Mouse (Mus musculus) macrophage (primary cell): ENCODE measurements around the gene Tmem106b. TPM values are rescaled to one million over a fixed set of nuclear protein-coding genes. Genes with fewer than 3 reads are reported as not detected.

Experiments
- H3K27ac ChIP-seq: fragments of 350-480 bp; formaldehyde crosslinking; 2 replicates; pipeline ENCODE4 v1.9.0; 2021
- H3K36me3 ChIP-seq: fragments of 350-480 bp; formaldehyde crosslinking; 2 replicates; pipeline ENCODE4 v1.9.0; 2021; ENCODE audit errors: inconsistent target
- H3K4me3 ChIP-seq: fragments of 350-480 bp; formaldehyde crosslinking; 2 replicates; pipeline ENCODE4 v1.9.0; 2021; ENCODE audit errors: inconsistent target
- H3K79me2 ChIP-seq: fragments of 350-480 bp; formaldehyde crosslinking; 2 replicates; pipeline ENCODE4 v1.9.0; 2021; ENCODE audit errors: inconsistent target
- WGBS: methylation state at CpG from one replicate; pipeline ENCODE4 v1.1.7; 2026; ENCODE audit warnings: inconsistent platforms; ENCODE audit not compliant: missing documents; 5-methylcytosine and 5-hydroxymethylcytosine counted together
- polyA plus RNA-seq: library from polyadenylated mRNA; stranded (reverse); fragments of 250-400 nt; gene quantifications from 3 replicates; pipeline ENCODE4 v1.2.4, GENCODE M21; 2018; ENCODE audit warnings: inconsistent platforms
- total RNA-seq, 78 experiments: library from RNA; depleted of rRNA; stranded (reverse); fragments of 250-400 nt; gene quantifications; 1 replicate in 9 of 78; 2 replicates in 24 of 78; 3 replicates in 43 of 78; 4 replicates in 2 of 78; pipeline ENCODE4 v1.2.4; 2018; ENCODE audit warnings: inconsistent platforms in 56 of 78

Gene Tmem106b
- total RNA-seq (2018; cell fraction: chromatin; rRNA removed), result 10 to 100 TPM in 25 of 26 experiments, 1 to 10 TPM in 1; 6.7 to 69.4 (median 29.3) TPM
- total RNA-seq (2018; cell fraction: cytosol; rRNA removed), result 10 to 100 TPM; 33.4 to 91.7 (median 46.5) TPM
- 100 to 1,000 TPM in 1 of 26 experiments, 10 to 100 TPM in 25; 17.4 to 112 (median 31.1) TPM for total RNA-seq (2018; cell fraction: nucleus; rRNA removed)
- 41.7 to 58.5 TPM (median 54.4 TPM) in 3 replicates for polyA plus RNA-seq

GRCm38 (mm10) chr6:13069302-13070146 is at the start of gene Tmem106b:
Gene Tmem106b, plus strand, starts transcription at chr6:13069759.
- WGBS, result 1% methylated on average over 60 of the region's 61 CpGs
- Histone ChIP-seq H3K79me2 (peaks cover 13% of the 10 kb centered on the region), H3K4me3 (peak within 1 kb of the TSS; percentile 78), H3K27ac (peak within 1 kb of the TSS; percentile 48), H3K36me3 (peaks cover 10% of the 10 kb centered on the region; the same call in 1 of the 2 replicates)

- WGBS, result 89% methylated on average over 5 of the region's 5 CpGs
- no peaks in the 10 kb centered on the region for H3K79me2 ChIP-seq
- no peaks in the 10 kb centered on the region for H3K36me3 ChIP-seq
- H3K27ac ChIP-seq, result no peak overlapping the region
- H3K4me3 ChIP-seq, result no peak overlapping the region
These were observed 48.1 kb upstream of the Tmem106b start for GRCm38 (mm10) chr6:13021245-13022100.

- Histone ChIP-seq H3K27ac (no peak overlapping the region), H3K79me2 (no peaks in the 10 kb centered on the region), H3K4me3 (no peak overlapping the region), H3K36me3 (no peaks in the 10 kb centered on the region)
These were observed 39.0 kb upstream of the Tmem106b start for GRCm38 (mm10) chr6:13030558-13030957.

GRCm38 (mm10) chr6:13030961-13031360 is 38.6 kb upstream of the Tmem106b start:
- H3K79me2 ChIP-seq, result no peaks in the 10 kb centered on the region
- no peaks in the 10 kb centered on the region for H3K36me3 ChIP-seq
- H3K4me3 ChIP-seq, result no peak overlapping the region
- H3K27ac ChIP-seq, result no peak overlapping the region
- WGBS, result 26% methylated on average over 1 of the region's 1 CpGs

GRCm38 (mm10) chr6:13052408-13053200 is 17.0 kb upstream of the Tmem106b start:
- 92% methylated on average over 4 of the region's 4 CpGs for WGBS
- H3K27ac ChIP-seq, result no peak overlapping the region

GRCm38 (mm10) chr6:13061276-13062039 is 8.1 kb upstream of the Tmem106b start:
- no peak overlapping the region for H3K4me3 ChIP-seq
- no peaks in the 10 kb centered on the region for H3K36me3 ChIP-seq
- H3K27ac ChIP-seq, result no peak overlapping the region
- H3K79me2 ChIP-seq, result no peaks in the 10 kb centered on the region

More at GRCm38 (mm10) chr6:13052408-13053200, 17.0 kb upstream of the Tmem106b start:
- no peaks in the 10 kb centered on the region for H3K79me2 ChIP-seq
- no peaks in the 10 kb centered on the region for H3K36me3 ChIP-seq
- H3K4me3 ChIP-seq, result no peak overlapping the region

- Histone ChIP-seq H3K36me3 (no peaks in the 10 kb centered on the region), H3K4me3 (no peak overlapping the region), H3K27ac (no peak overlapping the region), H3K79me2 (no peaks in the 10 kb centered on the region)
- WGBS, result 76% methylated on average over 4 of the region's 4 CpGs
These were observed 7.5 kb upstream of the Tmem106b start for GRCm38 (mm10) chr6:13062063-13062462.

- no peaks in the 10 kb centered on the region for H3K36me3 ChIP-seq
These were observed 6.8 kb upstream of the Tmem106b start for GRCm38 (mm10) chr6:13062691-13063255.

GRCm38 (mm10) chr6:13070147-13070425 is 527 bp downstream of the Tmem106b start:
- Histone ChIP-seq H3K36me3 (peaks cover 15% of the 10 kb centered on the region; the same call in 1 of the 2 replicates), H3K4me3 (peak overlapping the region; percentile 78), H3K79me2 (peaks cover 13% of the 10 kb centered on the region), H3K27ac (peak overlapping the region; percentile 48)
- under 1% methylated on average over 11 of the region's 11 CpGs for WGBS

More at GRCm38 (mm10) chr6:13062691-13063255, 6.8 kb upstream of the Tmem106b start:
- Histone ChIP-seq H3K27ac (no peak overlapping the region), H3K79me2 (no peaks in the 10 kb centered on the region), H3K4me3 (no peak overlapping the region)
- 88% methylated on average over 2 of the region's 2 CpGs for WGBS

GRCm38 (mm10) chr6:13070485-13070884 is 926 bp downstream of the Tmem106b start:
- Histone ChIP-seq H3K36me3 (peaks cover 19% of the 10 kb centered on the region; the same call in 1 of the 2 replicates), H3K27ac (peak overlapping the region; percentile 48), H3K4me3 (peak overlapping the region; percentile 78), H3K79me2 (peaks cover 13% of the 10 kb centered on the region)
- 63% methylated on average over 4 of the region's 4 CpGs for WGBS

GRCm38 (mm10) chr6:13073036-13073435 is 3.5 kb downstream of the Tmem106b start:
- Histone ChIP-seq H3K36me3 (peaks cover 42% of the 10 kb centered on the region), H3K79me2 (peaks cover 13% of the 10 kb centered on the region), H3K4me3 (no peak overlapping the region), H3K27ac (no peak overlapping the region)
- WGBS, result 97% methylated on average over 4 of the region's 4 CpGs

- Histone ChIP-seq H3K79me2 (peaks cover 13% of the 10 kb centered on the region), H3K4me3 (no peak overlapping the region), H3K36me3 (peaks cover 50% of the 10 kb centered on the region), H3K27ac (no peak overlapping the region)
- WGBS, result 97% methylated on average over 2 of the region's 2 CpGs
These were observed 4.3 kb downstream of the Tmem106b start for GRCm38 (mm10) chr6:13073876-13074275.

- no peak overlapping the region for H3K4me3 ChIP-seq
- H3K27ac ChIP-seq, result no peak overlapping the region
- H3K79me2 ChIP-seq, result no peaks in the 10 kb centered on the region
- H3K36me3 ChIP-seq, result peaks cover 90% of the 10 kb centered on the region
- WGBS, result 95% methylated on average over 9 of the region's 9 CpGs
These were observed 13.3 kb downstream of the Tmem106b start for GRCm38 (mm10) chr6:13082881-13083280.
